Mouse (Mus musculus) layer of hippocampus, adult 18-20 months (tissue): ENCODE measurements at regions not wholly inside any gene's neighbourhood (a gene's known extent, or its start where the extent isn't known, plus 50 kb on each side); places are given as distances from the start of the nearest gene placed in this dataset.
"Not testable (repeated sequence)": the region's sequence is repeated elsewhere in the genome, so short reads cannot be mapped to it uniquely, and the experiment has no call there.

Experiments
- DNase-seq, 2 experiments: peaks; one replicate each; pipeline ENCODE4 v3.0.0; 2022; ENCODE audit warnings: low spot score in 2 of 2

- DNase-seq: not testable (repeated sequence)
Measured at GRCm38 (mm10) chr13:50754911-50755310, 56.8 kb downstream of the Gm8765 start.

- DNase-seq: not testable (repeated sequence)
Measured at GRCm38 (mm10) chr13:50756334-50756733, 58.2 kb downstream of the Gm8765 start.

GRCm38 (mm10) chr13:50764618-50765017, 66.5 kb downstream of the Gm8765 start:
- no peak for DNase-seq

- DNase-seq: not testable (repeated sequence)
Measured at GRCm38 (mm10) chr13:50780036-50780435, 81.9 kb downstream of the Gm8765 start.

GRCm38 (mm10) chr13:50829879-50830550, 131.9 kb downstream of the Gm8765 start:
- peak in 1 of 2 experiments; percentile 10 for DNase-seq
